ENCODE assay signal across 1 mouse cellular context in the genomic region with DNA sequence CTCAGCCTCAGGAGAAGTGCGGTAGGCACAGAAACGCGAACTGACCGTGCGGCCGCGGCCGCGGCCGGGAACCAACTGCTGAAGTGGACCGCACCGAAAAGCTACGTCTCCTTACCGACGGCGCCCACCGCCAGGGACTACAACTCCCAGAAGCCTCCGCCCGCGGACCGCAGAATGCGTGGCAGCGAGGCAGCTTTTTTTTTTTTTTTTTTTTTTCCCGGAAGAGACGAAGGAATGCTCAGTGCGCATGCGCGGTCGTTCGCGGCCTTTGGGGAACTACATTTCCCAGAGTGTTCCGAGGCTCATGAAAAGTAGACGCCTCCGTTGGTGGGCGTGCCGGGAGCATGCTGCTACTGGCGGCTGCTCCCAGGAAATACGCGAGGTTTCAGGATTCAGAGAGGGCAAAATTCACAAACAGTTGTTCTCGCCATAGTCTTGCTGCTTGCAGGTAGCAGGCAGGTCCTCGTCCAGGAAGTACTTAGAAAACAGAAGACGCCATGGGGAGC.
TF ChIP-seq lines count a peak whose summit lies in the region.

A gene (minus strand): TSS at position 141 of the 506 bp plus-strand sequence.

TF ChIP-seq in MEL, 35 proteins besides CTCF, POLR2A, EP300 and RAD21 (continued from another document):
- no peak for TF ChIP-seq GATA1 (IDR thresholded peaks at IDR 0.05; ENCODE audit: low read depth, low read length)
- TF ChIP-seq ELF1 (IDR thresholded peaks at IDR 0.05; ENCODE audit: low read depth, low read length): peak; percentile 97
- no peak; the same call in 1 of the 2 replicates for TF ChIP-seq POLR2AphosphoS5 (IDR thresholded peaks at IDR 0.05; ENCODE audit: borderline replicate concordance, low read depth, low read length)
- peak; percentile 97 for TF ChIP-seq MXI1 (IDR thresholded peaks at IDR 0.05; ENCODE audit: low read depth, low read length)
- TF ChIP-seq USF2 (IDR thresholded peaks at IDR 0.05; ENCODE audit: borderline replicate concordance in 1 of 2, insufficient read depth in 1 of 2, low read depth in 1 of 2, low read length in 2 of 2): no peak
- peak; percentile 85 for TF ChIP-seq POLR2AphosphoS2 (IDR thresholded peaks at IDR 0.05; ENCODE audit: low read length)
- no peak for TF ChIP-seq JUND (IDR thresholded peaks at IDR 0.05; ENCODE audit: low read depth, low read length)
- TF ChIP-seq BHLHE40 (IDR thresholded peaks at IDR 0.05; ENCODE audit: borderline replicate concordance, low read depth, low read length): no peak
- no peak for TF ChIP-seq UBTF (IDR thresholded peaks at IDR 0.05; ENCODE audit: borderline replicate concordance, insufficient read depth, low read depth, low read length)
- TF ChIP-seq MAZ (IDR thresholded peaks at IDR 0.05; ENCODE audit: low read depth, low read length): peak; percentile 65; the same call in 1 of the 2 replicates
TF ChIP-seq in MEL: peak in this region for 18.
